Mouse (Mus musculus) spleen, postnatal 10 days (tissue): ENCODE results near the gene Oser1.
A peak's percentile ranks its signal among the peaks of the same experiment; 100 is the strongest.
"Not testable (repeated sequence)": the region's sequence is repeated elsewhere in the genome, so short reads cannot be mapped to it uniquely, and the experiment has no call there.

Experiments
- DNase-seq, 2 experiments: peaks; one replicate each; pipeline ENCODE4 v3.0.0; 2021 to 2022; ENCODE audit warnings: low spot score in 2 of 2

The Oser1 gene

DNA sequence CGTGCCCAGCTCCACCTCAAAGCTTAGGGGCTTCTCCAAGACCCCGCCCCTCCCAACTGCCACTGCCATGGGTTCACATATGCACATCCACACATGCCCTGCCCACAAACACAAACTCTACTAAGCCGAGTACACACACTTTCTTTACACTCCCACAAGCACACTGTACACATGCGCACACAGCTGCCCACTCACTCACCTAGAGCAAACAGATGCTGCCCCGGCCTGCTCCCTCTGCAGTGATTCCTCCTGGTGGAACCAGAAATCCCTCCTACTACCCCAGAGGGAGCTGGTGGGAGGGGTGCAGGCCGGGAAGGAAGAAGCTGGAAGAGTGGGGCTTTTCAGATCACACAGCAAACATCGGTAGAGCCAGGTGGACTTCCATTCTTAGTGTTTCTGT lies 19.5 kb upstream of the Oser1 start:
- DNase-seq: no peak

DNA sequence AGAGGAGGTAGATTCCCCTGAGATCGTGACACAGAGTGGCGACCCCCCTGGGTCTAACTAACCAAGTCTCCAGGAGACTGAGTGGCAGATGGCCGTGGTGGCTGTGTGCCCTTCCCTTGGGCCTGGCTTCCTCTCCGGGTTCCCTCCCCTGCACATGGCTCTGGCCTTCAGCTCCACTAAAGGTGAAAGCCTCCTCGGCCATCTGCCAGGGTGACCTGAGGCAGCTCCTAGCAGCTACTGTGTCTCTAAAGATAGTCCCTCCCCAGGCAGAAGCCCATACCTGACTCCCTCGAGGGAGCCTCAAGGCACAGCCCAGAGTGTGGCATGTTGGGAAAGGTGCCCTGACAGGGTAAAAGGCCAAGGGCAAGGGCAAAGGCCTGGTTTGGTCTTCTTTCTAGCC lies 19.0 kb upstream of the Oser1 start:
- DNase-seq: no peak

DNA sequence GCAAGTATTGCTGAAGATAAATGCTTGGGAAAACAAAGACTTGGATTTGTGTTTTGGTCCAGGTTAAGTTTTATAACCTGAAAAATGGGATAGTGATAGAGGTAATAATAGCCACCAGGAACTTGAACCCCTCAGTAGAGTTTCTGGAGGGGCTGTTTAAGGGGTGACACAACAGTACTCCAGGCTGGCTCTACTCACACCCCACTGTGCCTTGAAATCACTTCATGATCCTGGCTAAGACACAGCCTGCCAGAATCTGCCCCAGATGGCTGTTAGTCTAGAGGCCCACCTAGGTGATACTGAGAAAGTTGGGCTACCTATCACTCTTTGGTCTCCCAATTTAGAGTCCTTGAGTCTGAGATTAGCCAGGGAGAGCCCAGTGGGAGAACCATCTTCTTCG lies 15.0 kb upstream of the Oser1 start:
- DNase-seq: no peak

DNA sequence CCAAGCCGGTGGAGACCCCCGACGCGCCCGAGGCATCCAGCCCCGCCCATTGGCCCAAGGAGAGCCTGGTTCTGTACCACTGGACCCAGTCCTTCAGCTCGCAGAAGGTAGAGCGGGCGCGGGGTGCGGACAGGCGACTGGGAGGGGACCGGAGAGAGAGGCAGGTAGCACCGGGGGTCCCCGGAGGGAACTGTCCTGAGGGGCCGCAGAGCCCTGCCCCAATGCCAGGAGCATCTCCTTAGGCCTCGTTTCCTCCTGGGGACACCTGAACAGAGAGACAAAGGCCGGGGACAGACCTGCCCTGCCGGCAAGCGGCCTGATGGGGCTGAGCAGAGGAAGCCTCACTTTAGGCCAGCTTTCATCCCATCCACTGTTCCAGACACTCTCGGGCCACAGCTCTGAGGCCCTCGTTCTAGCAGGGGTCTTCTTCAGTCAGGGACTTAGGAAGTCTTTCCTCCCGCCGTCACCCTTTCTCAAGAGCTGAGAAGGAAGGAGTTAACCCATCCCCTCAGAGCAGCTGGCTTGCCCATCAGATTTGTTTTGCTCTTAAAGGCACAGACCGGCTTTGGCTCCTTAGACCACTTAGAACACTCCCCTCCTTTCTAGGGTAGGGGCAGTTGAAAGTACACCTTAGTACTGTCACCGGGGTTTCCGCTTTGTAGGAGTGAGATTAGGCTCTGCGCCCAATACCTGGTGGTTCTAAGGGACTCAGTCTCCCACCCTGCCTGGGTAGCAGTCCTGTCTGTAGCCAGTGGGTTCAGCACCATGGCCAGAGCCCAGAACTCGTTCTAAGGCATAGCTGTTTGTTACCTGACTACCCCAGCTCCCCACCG lies 14.3 kb upstream of the Oser1 start:
- peak in 1 of 2 experiments; percentile 50 for DNase-seq

DNA sequence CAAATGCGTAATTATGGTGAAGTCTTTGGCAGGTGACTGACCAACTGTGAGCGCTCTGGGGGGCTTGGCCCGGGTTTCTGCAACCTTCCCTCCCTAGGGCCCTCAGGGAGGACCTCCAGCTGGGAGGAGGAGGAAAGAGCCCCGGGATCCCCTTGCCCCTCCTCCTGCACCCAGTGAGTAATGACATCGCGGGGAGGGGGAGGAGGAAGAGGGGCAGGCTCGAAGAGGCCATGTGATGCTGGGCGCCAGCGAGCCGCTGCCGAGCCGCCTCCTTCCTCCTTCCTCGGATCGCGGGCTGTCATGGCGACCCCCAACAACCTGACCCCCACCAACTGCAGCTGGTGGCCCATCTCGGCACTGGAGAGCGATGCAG lies 13.7 kb upstream of the Oser1 start, which contains the start of gene Gdap1l1:
TSS of gene Gdap1l1 (plus strand) at position 231 of the 373 bp plus-strand sequence.
- no peak for DNase-seq

DNA sequence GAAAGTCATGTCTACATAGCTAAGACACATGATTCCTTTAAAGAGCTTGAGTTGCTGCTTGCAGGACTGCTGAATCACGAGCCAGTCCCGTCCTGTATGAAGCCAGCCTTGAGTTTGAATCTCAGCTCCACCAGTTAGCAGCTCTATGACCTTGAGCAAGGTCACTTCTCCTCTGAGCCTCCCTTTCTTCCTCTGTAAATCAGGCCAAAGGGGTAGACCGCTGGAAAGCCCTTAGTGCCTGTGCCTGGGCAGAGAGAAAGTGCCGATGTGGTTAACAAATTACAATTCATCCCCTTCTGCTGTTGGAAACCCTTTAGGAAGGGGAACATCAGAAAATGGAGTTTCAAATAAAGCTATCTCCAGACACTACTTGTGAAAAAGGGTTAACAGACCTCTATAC lies 13.3 kb upstream of the Oser1 start:
- no peak for DNase-seq

DNA sequence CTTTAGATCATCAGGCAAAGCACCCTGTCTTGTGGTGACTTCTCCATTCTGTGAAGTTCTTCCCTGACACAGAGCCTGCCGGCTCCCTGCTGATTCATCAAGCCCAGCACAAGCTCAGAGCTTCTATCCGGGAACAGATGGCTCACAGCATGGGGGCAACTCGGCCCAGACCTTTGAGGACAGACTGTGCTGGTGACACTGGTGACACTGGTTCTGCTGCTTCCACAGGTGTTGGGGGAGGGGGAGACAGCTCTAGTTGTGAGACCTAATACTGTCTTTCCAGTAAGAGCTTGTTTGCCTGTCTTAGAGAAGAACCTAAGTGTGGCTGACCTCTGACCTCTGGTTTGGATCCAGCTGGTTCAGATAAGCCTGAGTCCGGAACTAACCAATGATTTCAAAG lies 9.5 kb upstream of the Oser1 start:
- DNase-seq: no peak

DNA sequence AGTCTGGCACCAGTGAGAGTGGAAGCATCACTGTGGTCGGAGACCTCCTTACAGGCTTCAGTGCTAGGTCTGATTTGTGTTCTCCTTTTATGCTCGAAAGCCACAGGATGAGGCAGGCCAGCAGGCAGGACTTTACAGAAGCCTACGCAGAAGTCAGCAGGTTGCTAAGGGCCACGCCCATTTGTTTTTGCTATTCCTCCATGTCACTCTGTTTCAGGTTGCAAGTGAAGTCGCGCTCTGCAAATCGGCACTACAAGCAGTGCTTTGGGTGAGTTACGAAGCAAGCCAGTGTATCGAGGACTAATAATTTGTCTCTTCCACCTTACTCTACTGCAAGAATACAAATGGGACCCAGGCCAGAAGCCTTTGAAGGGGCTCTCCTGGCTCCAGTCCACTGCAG lies 6.8 kb upstream of the Oser1 start:
- DNase-seq: no peak

DNA sequence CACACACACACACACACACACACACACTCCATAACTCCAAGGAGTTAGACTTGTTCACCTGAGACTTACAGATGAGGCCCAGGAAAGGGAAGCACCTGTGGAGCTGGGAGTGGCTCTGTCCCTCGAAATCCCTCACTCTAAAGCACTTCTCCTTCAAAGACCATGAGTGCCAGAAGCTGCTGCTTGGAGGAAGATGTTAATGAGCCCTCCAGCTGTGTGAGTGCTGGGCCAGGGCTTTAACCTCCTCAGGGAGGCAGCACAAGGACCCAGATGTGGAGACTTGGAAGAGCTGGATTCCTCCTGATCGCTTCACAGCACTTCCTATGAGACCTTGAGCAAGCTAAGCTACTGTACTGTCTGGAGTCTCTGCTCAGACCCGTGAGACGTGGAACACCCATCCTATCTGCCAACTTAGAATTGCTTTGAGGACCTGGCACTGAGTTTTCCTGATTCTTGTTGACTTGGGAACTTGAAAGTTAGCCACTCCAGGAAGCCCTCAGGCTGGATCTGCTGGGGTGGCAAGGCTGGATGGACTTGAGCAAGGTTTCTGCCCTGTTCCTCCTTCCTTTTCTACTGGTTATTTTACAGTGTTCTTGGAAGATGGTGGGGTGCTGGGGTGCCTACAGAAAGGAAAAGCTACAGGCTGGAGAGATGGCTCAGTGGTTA lies 4.0 kb upstream of the Oser1 start:
- DNase-seq: no peak

DNA sequence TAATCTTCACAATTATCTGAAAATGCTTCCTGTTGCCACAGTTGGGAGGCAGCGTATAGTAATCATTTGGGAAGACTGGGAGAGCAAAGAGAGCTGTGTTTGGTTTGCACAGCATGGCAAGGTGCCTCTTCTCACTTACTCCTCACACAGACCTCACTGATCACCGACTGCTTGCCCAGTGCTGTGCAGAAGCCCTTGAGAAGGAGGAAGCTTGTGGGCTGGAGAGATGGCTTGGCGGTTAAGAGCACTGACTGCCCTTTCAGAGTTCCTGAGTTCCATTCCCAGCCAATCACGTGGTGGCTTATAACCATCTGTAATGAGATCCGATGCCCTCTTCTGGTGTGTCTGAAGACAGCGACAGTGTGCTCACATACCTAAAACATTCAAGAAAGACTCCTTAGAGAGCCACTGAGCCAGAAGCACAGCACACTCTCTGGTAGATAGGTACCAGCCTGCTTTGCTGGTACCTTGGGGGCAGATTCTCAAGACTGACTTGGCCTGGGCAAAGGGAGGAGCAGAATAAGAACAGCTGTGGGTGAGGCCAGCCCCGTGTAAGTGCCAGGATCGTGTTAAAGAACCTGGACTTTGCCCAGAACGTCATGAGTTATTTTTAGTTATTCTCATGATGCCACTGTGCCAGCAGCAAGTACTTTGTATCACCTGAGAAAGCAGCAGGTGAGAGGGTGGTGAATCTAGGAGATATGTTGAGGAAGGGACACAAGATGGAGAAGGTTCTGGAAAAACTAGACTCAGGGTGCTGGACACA lies 1.4 kb downstream of the Oser1 start:
- DNase-seq: no peak

DNA sequence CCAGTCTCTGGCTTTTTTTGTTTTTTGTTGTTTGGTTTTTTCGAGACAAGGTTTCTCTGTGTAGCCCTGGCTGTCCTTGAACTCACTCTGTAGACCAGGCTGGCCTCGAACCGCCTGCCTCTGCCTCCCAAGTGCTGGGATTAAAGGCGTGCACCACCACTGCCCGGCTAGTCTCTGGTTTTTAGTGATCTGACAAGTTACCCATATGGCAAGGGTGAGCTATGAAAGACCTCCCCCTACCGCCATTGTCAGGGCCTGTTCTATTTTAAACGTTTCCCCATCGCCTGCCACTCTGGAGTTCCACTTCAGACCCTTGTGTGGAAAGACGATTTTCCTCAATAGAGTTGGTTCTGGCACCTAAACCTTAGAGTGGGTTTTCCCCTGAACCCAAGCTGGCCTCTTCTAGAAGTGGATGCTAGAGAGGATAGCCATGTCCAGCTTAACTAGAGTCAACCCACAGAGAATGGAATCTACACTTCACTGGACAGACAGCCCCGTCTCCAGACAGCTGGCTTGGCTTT lies 4.1 kb downstream of the Oser1 start:
- peak in 1 of 2 experiments; percentile 21 for DNase-seq

DNA sequence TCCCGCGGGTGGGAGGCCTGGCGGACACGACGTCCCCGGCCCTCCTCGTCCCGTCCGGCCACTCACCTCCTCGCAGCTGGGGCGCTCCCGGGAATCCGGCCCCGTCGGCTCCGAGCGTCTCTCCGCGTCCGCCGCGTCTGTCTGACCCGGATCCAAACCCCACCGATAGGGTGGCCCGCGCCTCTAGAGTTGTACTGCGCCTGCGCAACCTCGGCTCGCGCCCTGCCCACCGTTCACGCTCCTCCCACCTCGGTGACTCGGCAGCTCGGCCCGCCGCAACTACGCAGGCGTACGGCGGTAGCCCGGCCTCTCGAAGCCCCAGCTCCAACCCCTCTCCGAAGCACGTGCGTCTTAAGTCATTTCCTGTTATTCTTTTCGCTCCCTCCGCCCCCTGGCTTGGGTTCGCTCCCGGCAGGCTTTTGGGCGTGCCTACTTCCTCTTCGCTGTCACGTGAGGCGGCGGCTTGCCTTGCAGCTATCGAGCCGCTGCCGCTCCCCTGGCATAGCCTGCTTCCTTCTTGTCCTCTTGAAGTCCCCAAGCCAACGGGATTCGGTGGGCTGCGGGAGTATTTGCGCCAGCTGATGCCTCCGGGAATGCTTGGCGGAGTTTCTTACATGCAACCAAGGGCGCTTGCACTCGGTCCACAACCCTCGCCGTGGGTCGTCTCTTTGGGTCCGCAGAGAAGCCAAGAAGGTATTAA lies 5.0 kb downstream of the Oser1 start:
- peak; percentile 98 to 99 for DNase-seq

DNA sequence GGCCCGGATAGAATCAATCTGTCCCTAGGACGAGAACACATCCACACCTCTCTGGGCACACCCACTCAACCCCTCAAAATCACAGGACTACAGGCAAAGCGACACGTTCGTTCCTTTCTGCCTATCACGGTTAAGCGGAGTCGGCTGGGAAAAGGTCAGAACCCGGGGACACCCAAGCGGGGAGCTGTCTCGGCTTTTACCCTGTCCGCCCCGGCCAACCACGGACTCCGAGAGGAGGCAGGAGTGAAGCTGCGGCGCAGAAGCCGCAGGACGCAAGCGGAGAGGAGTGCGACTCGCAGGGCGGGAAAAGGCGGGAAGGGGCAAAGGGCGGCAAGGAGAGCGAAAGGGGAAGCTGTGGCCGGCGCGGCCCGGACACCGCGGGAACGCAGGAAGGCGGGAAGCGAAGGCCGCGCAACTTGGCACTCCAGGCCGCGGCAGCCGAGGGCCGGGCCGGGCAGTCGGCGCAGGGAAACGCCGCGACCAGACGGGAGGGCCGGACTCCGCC lies 5.6 kb downstream of the Oser1 start:
- DNase-seq: peak in 1 of 2 experiments; percentile 74

DNA sequence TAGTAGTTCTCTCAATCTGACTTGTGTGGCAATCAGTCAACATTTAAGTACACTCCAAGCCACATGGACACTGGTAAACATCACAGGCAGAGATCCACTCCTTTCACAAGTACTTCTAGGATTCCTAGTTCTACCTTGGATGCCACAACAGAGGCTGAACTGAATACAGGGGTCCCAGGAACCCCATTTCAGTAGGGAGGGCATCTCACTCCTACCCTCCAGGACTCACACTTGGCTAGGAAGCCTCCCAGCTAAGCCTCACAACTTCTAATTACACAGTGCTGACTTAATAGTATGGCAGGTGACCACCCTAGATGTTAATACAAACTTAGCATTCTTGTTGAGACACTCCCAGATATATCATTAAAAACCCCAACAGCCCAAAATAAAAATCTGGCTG lies 6.7 kb downstream of the Oser1 start:
- no peak for DNase-seq

DNA sequence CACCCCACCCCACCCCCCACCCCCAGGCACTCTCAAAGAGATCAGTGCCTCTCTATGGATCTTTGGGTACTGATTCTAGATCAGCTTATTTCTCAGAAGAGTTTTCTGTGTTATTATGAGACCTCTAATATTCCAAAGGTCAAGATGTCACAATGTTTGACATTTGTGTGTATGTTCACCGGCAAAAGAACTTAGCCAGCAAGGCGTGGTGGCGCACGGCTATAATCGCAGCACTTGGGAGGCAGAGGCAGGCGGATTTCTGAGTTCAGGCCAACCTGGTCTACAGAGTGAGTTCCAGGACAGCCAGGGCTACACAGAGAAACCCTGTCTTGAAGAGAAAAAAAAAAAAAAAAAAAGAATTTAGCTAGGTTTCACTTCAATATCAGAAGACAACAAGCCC lies 7.5 kb downstream of the Oser1 start:
- DNase-seq: no peak

DNA sequence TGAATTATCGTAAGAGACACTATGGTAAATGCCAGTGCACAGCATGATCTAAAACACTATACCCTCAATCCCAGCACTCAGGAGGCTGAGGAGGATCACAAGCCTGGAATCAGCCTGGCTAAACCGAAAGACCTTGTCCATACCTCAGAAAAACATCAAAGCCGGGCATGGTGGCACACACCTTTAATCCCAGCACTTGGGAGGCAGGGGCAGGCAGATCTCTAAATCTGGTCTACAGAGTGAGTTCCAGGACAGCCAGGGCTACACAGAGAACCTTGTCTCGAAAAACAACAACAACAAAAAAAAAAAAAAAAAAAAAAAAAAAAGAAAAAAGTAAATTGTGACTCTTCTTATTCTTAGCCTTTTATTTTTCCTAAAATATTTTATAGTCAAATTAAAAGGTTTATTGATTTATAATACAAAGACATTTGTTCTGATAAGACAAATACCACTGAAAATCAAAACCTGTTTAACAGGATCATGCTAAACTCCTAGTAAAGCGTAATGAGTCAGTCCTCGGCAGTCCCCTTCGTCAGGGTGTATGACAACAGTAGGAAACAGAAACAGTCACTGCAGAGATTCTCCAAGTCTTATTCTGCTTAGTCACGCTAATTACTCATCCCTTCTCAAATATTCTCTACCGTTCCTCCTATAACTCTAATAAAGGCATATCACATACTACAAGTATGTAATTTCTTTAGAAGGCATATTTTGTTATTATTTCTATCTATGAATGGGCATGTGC lies 11.5 kb downstream of the Oser1 start:
- no peak for DNase-seq

DNA sequence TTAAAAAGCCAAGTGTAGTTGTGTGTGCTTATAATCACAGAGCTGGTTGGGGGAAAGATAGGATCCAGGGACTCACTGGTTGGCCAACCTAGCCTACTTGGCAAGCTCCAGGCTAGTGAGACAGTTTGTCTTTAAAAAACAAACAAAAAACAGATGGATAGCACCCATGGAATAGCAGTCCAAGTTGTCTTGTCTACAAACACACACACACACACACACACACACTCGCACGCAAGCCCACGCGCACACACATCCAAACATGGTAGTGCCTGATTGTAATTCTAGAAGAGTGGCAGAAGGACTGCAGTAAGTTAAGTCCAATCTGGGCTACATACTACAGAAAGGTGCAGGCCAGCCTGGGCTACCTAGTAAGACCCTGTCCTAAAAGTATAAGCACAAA lies 12.1 kb downstream of the Oser1 start:
- DNase-seq: no peak

DNA sequence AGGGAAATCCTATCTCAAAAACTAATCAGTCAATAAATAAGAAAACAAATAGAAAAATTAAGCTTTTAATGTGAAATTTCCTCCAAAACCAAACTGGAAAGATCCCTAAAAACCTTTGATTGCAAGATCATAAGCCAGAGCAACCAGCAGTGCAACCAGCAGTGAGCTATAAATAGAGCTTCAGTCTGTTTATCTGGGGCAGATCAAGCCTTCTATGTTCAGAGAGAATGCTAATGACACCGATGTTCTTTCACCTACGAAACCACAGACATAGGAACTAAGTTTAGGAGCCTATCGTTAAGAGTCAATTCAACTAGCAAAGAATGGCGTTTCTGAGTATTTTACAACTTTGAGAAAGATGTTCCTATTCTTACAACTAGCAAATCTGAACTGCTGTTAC lies 12.7 kb downstream of the Oser1 start:
- DNase-seq: no peak

DNA sequence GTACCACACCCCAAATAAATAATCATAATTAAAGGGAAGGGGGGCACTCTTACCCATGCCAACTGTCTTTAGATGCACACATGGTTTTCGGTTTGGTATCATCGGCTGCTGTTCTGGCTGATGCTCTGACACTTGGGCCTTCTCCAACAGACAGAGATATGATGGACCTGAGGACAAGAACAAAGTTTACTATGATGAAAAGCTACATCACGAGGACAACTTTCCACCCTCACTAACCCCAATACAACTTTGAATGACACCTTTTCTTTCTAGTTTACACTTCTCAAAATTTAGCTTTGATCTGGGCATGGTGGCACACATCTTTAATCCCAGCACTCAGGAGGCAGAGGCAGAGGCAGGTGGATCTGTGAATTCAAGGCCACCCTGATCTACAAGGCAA lies 13.2 kb downstream of the Oser1 start:
- not testable (repeated sequence) for DNase-seq

DNA sequence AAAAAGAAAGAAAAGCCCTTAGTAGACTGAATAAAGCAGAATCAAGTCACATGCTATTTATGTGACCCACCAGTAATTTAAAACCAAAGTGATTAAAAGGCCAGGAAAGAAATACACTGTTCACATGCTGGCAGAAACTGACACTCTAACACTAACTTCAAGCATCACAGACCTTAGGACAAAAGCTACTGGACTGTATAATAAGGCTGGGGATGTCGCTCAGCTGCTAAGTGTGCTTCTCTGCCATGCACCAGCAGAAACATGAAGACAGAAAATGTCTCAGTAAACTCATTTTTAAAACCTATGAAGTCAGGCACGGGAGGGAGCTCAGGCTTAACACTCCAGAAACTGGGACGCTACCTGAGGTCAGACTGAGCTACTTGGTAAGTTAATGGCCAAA lies 14.3 kb downstream of the Oser1 start:
- DNase-seq: no peak
